Mouse (Mus musculus): ENCODE measurements around the gene Olfr828.

Olfr828 gene

DNA sequence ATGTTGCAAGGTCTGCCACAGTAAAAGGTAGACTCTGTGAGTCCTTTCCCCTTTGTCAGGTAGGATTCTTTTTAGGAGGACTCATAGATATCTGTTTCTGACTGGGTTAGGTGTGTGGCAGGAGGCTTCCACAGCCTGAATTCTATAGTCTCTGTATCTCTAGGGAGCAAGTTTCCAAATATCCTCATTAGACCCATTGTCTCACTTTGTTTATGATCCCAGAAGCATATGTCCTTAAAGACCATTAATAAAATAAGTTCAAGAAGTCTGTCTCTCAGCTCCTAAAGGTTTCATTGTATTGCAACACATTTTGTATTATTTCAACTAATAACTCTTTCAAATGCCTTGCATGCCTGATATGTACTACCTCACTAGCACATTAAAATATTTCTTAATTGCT lies at the start of gene Olfr828:
TSS of gene Olfr828 (minus strand) at position 101 of the 400 bp plus-strand sequence.
- DNase-seq (ENCODE audit: low spot score) = no peak

DNA sequence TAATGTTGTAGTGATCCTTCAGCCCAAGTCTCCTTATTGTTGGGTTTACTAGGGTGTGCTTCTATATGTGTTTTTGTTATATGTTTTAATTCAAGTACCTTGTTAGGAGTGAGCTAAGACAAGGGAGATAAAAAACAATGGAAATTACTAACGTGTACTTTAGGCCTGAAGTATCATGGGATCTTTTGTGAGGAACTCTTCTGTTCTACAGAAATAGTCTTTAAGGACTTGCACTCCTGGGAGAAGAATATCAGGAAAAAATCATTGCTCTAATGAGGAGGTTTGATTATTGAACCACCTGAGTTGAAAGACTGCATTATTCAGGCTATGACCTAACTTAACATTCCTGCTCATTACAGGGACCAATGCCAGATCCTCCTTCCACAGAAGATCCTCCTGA lies 35.3 kb upstream of the Olfr828 start, which contains the start of gene Olfr829:
TSS of gene Olfr829 (plus strand) at position 301 of the 400 bp plus-strand sequence.
- no peak for DNase-seq (ENCODE audit: low spot score)

DNA sequence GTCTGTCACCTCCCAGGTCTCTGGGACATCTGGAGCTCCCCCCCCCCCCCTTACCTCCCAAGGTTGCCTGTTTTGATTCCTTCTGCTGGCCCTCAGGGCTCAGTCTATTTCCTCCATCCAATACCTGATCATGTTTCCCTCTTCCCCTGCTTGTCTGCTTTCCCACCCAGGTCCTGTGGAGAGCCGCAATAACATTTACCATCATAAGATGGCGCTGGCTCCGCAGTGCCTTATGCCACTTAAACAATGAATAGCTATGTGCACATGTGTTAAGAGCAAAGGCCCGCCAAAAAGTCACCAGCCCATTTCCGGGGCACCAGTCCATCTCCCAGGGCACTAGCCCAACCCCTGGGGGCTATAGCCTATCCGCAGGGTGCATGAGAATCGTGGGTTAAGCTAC lies 34.0 kb downstream of the Olfr828 start:
- no peak for DNase-seq (ENCODE audit: low spot score)

- no peak for DNase-seq (ENCODE audit: low spot score)
Observed at GRCm38 (mm10) chr9:18779476-18779875, 39.9 kb downstream of the Olfr828 start.

DNA sequence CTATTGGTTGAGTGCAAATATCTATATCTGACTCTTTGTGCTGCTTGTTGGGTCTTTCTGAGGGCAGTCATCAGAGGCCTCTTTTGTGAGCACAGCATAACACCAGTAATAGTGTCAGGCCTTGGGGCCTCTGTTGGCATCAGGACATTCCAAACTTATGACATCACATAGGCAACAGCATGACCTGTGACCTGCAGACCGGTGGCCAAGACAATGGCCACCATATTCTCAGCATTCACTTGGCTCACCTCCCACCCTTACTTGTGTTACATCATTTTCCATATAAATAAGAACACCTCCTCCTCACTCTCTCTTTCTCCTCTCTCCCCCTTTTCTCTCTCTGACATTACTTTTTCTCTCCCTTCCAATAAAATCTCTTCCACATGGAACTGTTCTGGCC lies 40.3 kb downstream of the Olfr828 start:
- no peak for DNase-seq (ENCODE audit: low spot score)
